Mouse (Mus musculus): ENCODE results near the gene Spcs2. TPM values are rescaled to one million over a fixed set of nuclear protein-coding genes. Genes with fewer than 3 reads are reported as not detected.

Gene Spcs2
- polyA plus RNA-seq, 1 experiment from 2014 or later = 352 TPM

Other genes with a start within 250 kb of the Spcs2 start
- 0.59 and 0.81 TPM in 2 replicates for gene Tpbgl, start 236.4 kb downstream of the Spcs2 start, polyA plus RNA-seq (2016; fragmentation: Nextera tagmentation; extraction: Ambion mirVana)
- 2.3 and 3.5 TPM in 2 replicates for gene Slco2b1, start 152.1 kb downstream of the Spcs2 start, polyA plus RNA-seq (2016; fragmentation: Nextera tagmentation; extraction: Ambion mirVana)
- not detected in 2 replicates for gene Olfr520, start 133.2 kb downstream of the Spcs2 start, polyA plus RNA-seq (2016; fragmentation: Nextera tagmentation; extraction: Ambion mirVana)
- gene Olfr521, start 100.0 kb downstream of the Spcs2 start, polyA plus RNA-seq (2016; fragmentation: Nextera tagmentation; extraction: Ambion mirVana) = not detected in 2 replicates
- 1.9 and 2.1 TPM in 2 replicates for gene Neu3, start 35.0 kb downstream of the Spcs2 start, polyA plus RNA-seq (2016; fragmentation: Nextera tagmentation; extraction: Ambion mirVana)
- 0.46 and 0.68 TPM in 2 replicates for gene Xrra1, start 4.3 kb downstream of the Spcs2 start, polyA plus RNA-seq (2016; fragmentation: Nextera tagmentation; extraction: Ambion mirVana)
- 4.7 and 5.9 TPM in 2 replicates for gene Rnf169, start 117.0 kb upstream of the Spcs2 start, polyA plus RNA-seq (2016; fragmentation: Nextera tagmentation; extraction: Ambion mirVana)
- gene Chrdl2, start 142.7 kb upstream of the Spcs2 start, polyA plus RNA-seq (2016; fragmentation: Nextera tagmentation; extraction: Ambion mirVana) = 0.37 and 0.56 TPM in 2 replicates

Data from hindbrain, embryonic 10.5 days (tissue).